Mouse (Mus musculus) brain, embryonic 14.5 days (tissue): ENCODE measurements around the gene Enpp6. TPM values are rescaled to one million over a fixed set of nuclear protein-coding genes. Genes with fewer than 3 reads are reported as not detected.

Source experiments
- DNase-seq: peaks from one replicate; pipeline ENCODE4 v3.0.0-alpha.2; 2011; ENCODE audit warnings: low read depth
- CTCF ChIP-seq: fragments of 200-500 bp; IDR thresholded peaks from 2 replicates; pipeline ENCODE4 v1.5.1; 2012; ENCODE audit warnings: inconsistent platforms, mild to moderate bottlenecking, moderate library complexity, borderline replicate concordance; ENCODE audit not compliant: insufficient read depth, insufficient read length; ENCODE audit errors: extremely low read depth
- POLR2A ChIP-seq: fragments of 200-500 bp; IDR thresholded peaks from 2 replicates; pipeline ENCODE4 v1.6.1; 2012; ENCODE audit warnings: mild to moderate bottlenecking, inconsistent platforms, borderline replicate concordance; ENCODE audit not compliant: poor library complexity, insufficient read depth, insufficient read length, severe bottlenecking; ENCODE audit errors: extremely low read depth
- polyA plus RNA-seq: library from polyadenylated mRNA; depleted of rRNA; stranded (reverse); fragments of >200 nt; gene quantifications from 2 replicates; pipeline ENCODE4 v1.2.3, GENCODE M21; 2012; rRNA removed

The Enpp6 gene
- polyA plus RNA-seq = 0.48 and 0.51 TPM in 2 replicates

GRCm38 (mm10) chr8:46986386-46987140, at the start of gene Enpp6:
TSS of gene Enpp6 (plus strand) at chr8:46986887.
- TF ChIP-seq POLR2A = no peak
- no peak for TF ChIP-seq CTCF
- DNase-seq = no peak

GRCm38 (mm10) chr8:46938218-46938617, 48.5 kb upstream of the Enpp6 start:
- no peak for TF ChIP-seq CTCF
- TF ChIP-seq POLR2A = no peak
- no peak for DNase-seq

- TF ChIP-seq POLR2A = no peak
- DNase-seq = no peak
These were observed 45.4 kb upstream of the Enpp6 start for GRCm38 (mm10) chr8:46941295-46941694.

GRCm38 (mm10) chr8:46941731-46942650, 44.7 kb upstream of the Enpp6 start:
- TF ChIP-seq POLR2A (no peak), CTCF (no peak)
- DNase-seq = no peak

GRCm38 (mm10) chr8:46942651-46943024, 44.0 kb upstream of the Enpp6 start:
- TF ChIP-seq POLR2A (no peak), CTCF (no peak)
- DNase-seq = no peak

- no peak for DNase-seq
- TF ChIP-seq POLR2A (no peak), CTCF (no peak)
These were observed 43.4 kb upstream of the Enpp6 start for GRCm38 (mm10) chr8:46943337-46943736.

GRCm38 (mm10) chr8:46946181-46946580, 40.5 kb upstream of the Enpp6 start:
- no peak for DNase-seq
- TF ChIP-seq POLR2A (no peak), CTCF (peak; percentile 39; the same call in 1 of the 2 replicates)

GRCm38 (mm10) chr8:46948091-46948757, 38.5 kb upstream of the Enpp6 start:
- no peak for TF ChIP-seq POLR2A
- TF ChIP-seq CTCF = no peak
- DNase-seq = no peak

- peak; percentile 91 for DNase-seq
- TF ChIP-seq CTCF = peak; percentile 62; the same call in 1 of the 2 replicates
- no peak for TF ChIP-seq POLR2A
These were observed 33.2 kb upstream of the Enpp6 start for GRCm38 (mm10) chr8:46953472-46953871.

- peak; percentile 40 for DNase-seq
- TF ChIP-seq POLR2A (no peak), CTCF (no peak)
These were observed 23.9 kb upstream of the Enpp6 start for GRCm38 (mm10) chr8:46962630-46963427.
